Mouse (Mus musculus): Measurements from ENCODE around the gene 9930104L06Rik. TPM values are rescaled to one million over a fixed set of nuclear protein-coding genes. Genes with fewer than 3 reads are reported as not detected.

The 9930104L06Rik gene
- total and polyA plus RNA-seq, 3 experiments: 12.3 to 15.9 (median 14.8) TPM

DNA sequence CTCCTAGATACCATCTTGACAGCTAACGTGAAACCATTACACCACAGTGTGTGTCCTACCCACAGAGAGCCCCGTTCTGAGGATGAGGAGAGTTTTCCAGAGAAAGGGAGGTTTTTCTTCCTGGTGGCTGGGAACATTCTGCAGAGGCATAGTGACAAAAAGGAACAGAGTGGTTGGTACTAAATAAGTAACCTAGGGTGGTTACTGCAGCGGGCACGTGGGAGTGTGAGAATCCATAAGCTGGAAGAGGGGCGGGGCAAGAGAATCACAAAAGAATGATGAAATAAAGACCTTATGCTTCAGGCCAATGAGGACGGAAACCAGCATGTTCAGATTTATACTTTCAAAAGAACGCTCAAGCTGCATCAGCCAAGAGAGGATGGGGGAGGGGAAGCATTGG lies 48.1 kb upstream of the 9930104L06Rik start:
- in situ Hi-C loops (cut with MboI; ENCODE audit: low pct_ligation_motif_present, low pct_unique_long_range_greater_than_20kb, low sequenced_read_pairs) (no loop called here), dilution Hi-C loops (cut with MboI; ENCODE audit: extremely low pct_ligation_motif_present, extremely low pct_unique_long_range_greater_than_20kb, low sequenced_read_pairs) (no loop called here)
- DNase-seq (ENCODE audit: extremely low read depth): no peak
- Histone ChIP-seq H3K4me2 (ENCODE audit: insufficient read depth, low read depth, poor library complexity, severe bottlenecking) (no peak overlapping the region), H3K4me3 (replicated peaks in 1 of 3; ENCODE audit: low read depth in 2 of 3, low read length in 2 of 3, poor library complexity in 1 of 3) (no peak overlapping the region), H3K79me2 (replicated peaks; ENCODE audit: control insufficient read depth, extremely low read depth, insufficient read depth, poor library complexity, severe bottlenecking) (no peaks in the 10 kb centered on the region), H3K4me1 (ENCODE audit: control insufficient read depth in 1 of 2, insufficient read depth in 2 of 2) (peaks cover 0 to 3% of the 10 kb centered on the region in 2 experiments; a peak in 1 of 4 replicates), H3K36me3 (replicated peaks in 1 of 2; ENCODE audit: control insufficient read depth in 1 of 2, insufficient read depth in 1 of 2, low read length in 1 of 2) (no peaks in the 10 kb centered on the region), H3K27ac (ENCODE audit: insufficient read depth, low read depth) (no peak overlapping the region), H3K27me3 (replicated peaks) (peaks cover 83% of the 10 kb centered on the region), H3K9me3 (replicated peaks; ENCODE audit: low read length) (no peaks in the 10 kb centered on the region), H3K9ac (ENCODE audit: insufficient read depth, low read depth) (no peak overlapping the region)
- TF ChIP-seq RAD21 (IDR thresholded peaks at IDR 0.05; ENCODE audit: low read depth, low read length): no peak
- TF ChIP-seq ZC3H11A (IDR thresholded peaks at IDR 0.05; ENCODE audit: low read depth, low read length): no peak
- TF ChIP-seq GABPA (IDR thresholded peaks at IDR 0.05; ENCODE audit: insufficient replicate concordance, low read depth, low read length): no peak
- TF ChIP-seq SIN3A (IDR thresholded peaks at IDR 0.05; ENCODE audit: low read length): no peak
- TF ChIP-seq MYC (IDR thresholded peaks at IDR 0.05; ENCODE audit: low read depth, low read length): no peak
- TF ChIP-seq TCF12 (IDR thresholded peaks at IDR 0.05; ENCODE audit: low read depth, low read length): no peak
- TF ChIP-seq POLR2AphosphoS2 (IDR thresholded peaks at IDR 0.05; ENCODE audit: low read depth, low read length): no peak
- TF ChIP-seq CHD1 (IDR thresholded peaks at IDR 0.05; ENCODE audit: low read depth, low read length): no peak
- no peak for TF ChIP-seq ELF1 (IDR thresholded peaks at IDR 0.05; ENCODE audit: low read depth, low read length)
- TF ChIP-seq MXI1 (IDR thresholded peaks at IDR 0.05; ENCODE audit: low read depth, low read length): no peak
- TF ChIP-seq ZNF384 (IDR thresholded peaks at IDR 0.05; ENCODE audit: low read depth, low read length): no peak
- TF ChIP-seq MAX (IDR thresholded peaks at IDR 0.05; ENCODE audit: low read length): no peak

DNA sequence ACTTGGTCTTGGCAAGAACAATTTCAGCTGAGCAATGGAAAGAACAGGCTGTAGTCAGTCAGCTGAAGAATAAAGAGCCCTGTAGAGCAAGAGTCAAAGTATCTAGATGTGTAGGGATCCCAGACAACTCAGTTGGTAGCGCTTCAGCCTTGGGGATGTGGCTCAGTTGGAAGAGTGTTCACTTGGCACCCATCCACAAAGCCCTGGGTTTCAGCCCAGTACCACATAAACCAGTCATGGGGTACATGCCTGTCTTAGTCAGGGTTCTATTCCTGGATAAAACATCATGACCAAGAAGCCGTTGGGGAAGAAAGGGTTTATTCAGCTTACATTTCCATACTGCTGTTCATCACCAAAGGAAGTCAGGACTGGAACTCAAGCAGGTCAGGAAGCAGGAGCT lies 46.9 kb upstream of the 9930104L06Rik start:
- TF ChIP-seq USF2 (conservative IDR thresholded peaks at IDR 0.05; ENCODE audit: low read depth, low read length) (no peak), RAD21 (IDR thresholded peaks at IDR 0.05; ENCODE audit: low read depth, low read length) (no peak), SMC3 (IDR thresholded peaks at IDR 0.05; ENCODE audit: low read depth, low read length) (no peak), MAX (IDR thresholded peaks at IDR 0.05; ENCODE audit: low read length) (no peak), ELF1 (IDR thresholded peaks at IDR 0.05; ENCODE audit: low read depth, low read length) (no peak), POLR2A (IDR thresholded peaks at IDR 0.05; ENCODE audit: low read depth, low read length) (no peak), ZNF384 (IDR thresholded peaks at IDR 0.05; ENCODE audit: low read depth, low read length) (no peak), POLR2AphosphoS2 (IDR thresholded peaks at IDR 0.05; ENCODE audit: low read depth, low read length) (no peak), CTCF (conservative IDR thresholded peaks at IDR 0.05 in 1 of 2, IDR thresholded peaks at IDR 0.05 in 1 of 2; ENCODE audit: low read depth in 2 of 2, low read length in 2 of 2) (no peak), CHD2 (IDR thresholded peaks at IDR 0.05; ENCODE audit: low read length) (no peak), GABPA (IDR thresholded peaks at IDR 0.05; ENCODE audit: insufficient replicate concordance, low read depth, low read length) (no peak), TBP (conservative IDR thresholded peaks at IDR 0.05; ENCODE audit: low read depth, low read length) (no peak), NRF1 (IDR thresholded peaks at IDR 0.05; ENCODE audit: low read depth, low read length) (no peak), USF1 (IDR thresholded peaks at IDR 0.05; ENCODE audit: low read depth, low read length) (no peak), TCF12 (IDR thresholded peaks at IDR 0.05; ENCODE audit: low read depth, low read length) (no peak), MAFK (IDR thresholded peaks at IDR 0.05; ENCODE audit: insufficient replicate concordance, low read length) (no peak)
- in situ Hi-C loops (cut with MboI; ENCODE audit: low pct_ligation_motif_present, low pct_unique_long_range_greater_than_20kb, low sequenced_read_pairs) (no loop called here), dilution Hi-C loops (cut with MboI; ENCODE audit: extremely low pct_ligation_motif_present, extremely low pct_unique_long_range_greater_than_20kb, low sequenced_read_pairs) (no loop called here)
- Histone ChIP-seq H3K4me1 (ENCODE audit: control insufficient read depth in 1 of 2, insufficient read depth in 2 of 2) (peaks cover 0 to 6% of the 10 kb centered on the region in 2 experiments; a peak in 1 of 4 replicates), H3K9me3 (replicated peaks; ENCODE audit: low read length) (peaks cover 3% of the 10 kb centered on the region), H3K79me2 (replicated peaks; ENCODE audit: control insufficient read depth, extremely low read depth, insufficient read depth, poor library complexity, severe bottlenecking) (no peaks in the 10 kb centered on the region), H3K36me3 (replicated peaks in 1 of 2; ENCODE audit: control insufficient read depth in 1 of 2, insufficient read depth in 1 of 2, low read length in 1 of 2) (no peaks in the 10 kb centered on the region), H3K27me3 (replicated peaks) (peaks cover 87% of the 10 kb centered on the region), H3K9ac (ENCODE audit: insufficient read depth, low read depth) (no peak overlapping the region), H3K27ac (ENCODE audit: insufficient read depth, low read depth) (no peak overlapping the region), H3K4me2 (ENCODE audit: insufficient read depth, low read depth, poor library complexity, severe bottlenecking) (no peak overlapping the region), H3K4me3 (replicated peaks in 1 of 3; ENCODE audit: low read depth in 2 of 3, low read length in 2 of 3, poor library complexity in 1 of 3) (no peak overlapping the region)
- no peak for DNase-seq (ENCODE audit: extremely low read depth)

Measured in CH12.LX (cell line).